Mouse (Mus musculus) bone marrow, adult 2 months (tissue): ENCODE results near the gene Chst3.

Source experiments
- CTCF ChIP-seq: fragments of 200-500 bp; IDR thresholded peaks from 2 replicates; pipeline ENCODE4 v1.5.1; 2011; ENCODE audit warnings: low read length, control low read depth; ENCODE audit not compliant: control insufficient read depth, insufficient read depth
- POLR2A ChIP-seq: fragments of 200-500 bp; IDR thresholded peaks from 2 replicates; pipeline ENCODE4 v1.6.1; 2011; ENCODE audit warnings: low read depth, mild to moderate bottlenecking, control low read depth, low read length, borderline replicate concordance; ENCODE audit not compliant: control insufficient read depth

- TF ChIP-seq CTCF (peak; percentile 71), POLR2A (no peak)
Measured at GRCm38 (mm10) chr10:60246519-60246918, 27.5 kb upstream of the Chst3 start.
